27 mouse cellular contexts compared by ENCODE assay signal in genomic region chr5:21718546-21718945, GRCm38 (mm10). TPM values are rescaled to one million over a fixed set of nuclear protein-coding genes. Genes with fewer than 3 reads are reported as not detected.
A peak's percentile ranks its signal among the peaks of the same experiment; 100 is the strongest.
DNase-seq lines count a peak whose midpoint lies in the region; ATAC-seq lines count a peak whose summit lies in the region.
"Had no signal": no experiment of that assay in that cellular context is flagged by ENCODE, and none has a peak within 500 bp of the region (broad histone marks: within the 10 kb centered on the region; RNA-seq: fewer than 3 reads in every experiment).

No protein-coding gene starts in this region.

- WGBS in forebrain, embryonic 10.5 days: 94% methylated on average over 5 of the region's 5 CpGs
- 84% methylated on average over 5 of the region's 5 CpGs for WGBS in forebrain, embryonic 13.5 days
- 90% methylated on average over 5 of the region's 5 CpGs for WGBS in midbrain, embryonic 11.5 days
- WGBS in midbrain, embryonic 15.5 days: 93% methylated on average over 5 of the region's 5 CpGs

- peak overlapping the region; percentile 49; the same call in 1 of the 2 replicates for H3K27ac ChIP-seq in forebrain, embryonic 10.5 days
- no peak overlapping the region for H3K27ac ChIP-seq in forebrain, embryonic 13.5 days
- no peak overlapping the region for H3K27ac ChIP-seq in midbrain, embryonic 11.5 days (ENCODE audit: low read depth, low read length)
- H3K27ac ChIP-seq in midbrain, embryonic 15.5 days: no peak overlapping the region
- H3K27ac ChIP-seq: embryonic facial prominence, embryonic 10.5 days; embryonic facial prominence, embryonic 13.5 days; gastrocnemius, adult 2 months; heart, embryonic 10.5 days; heart, embryonic 13.5 days; hindbrain, embryonic 14.5 days; hindbrain, postnatal 0 days had no signal

- no peaks in the 10 kb centered on the region for H3K36me3 ChIP-seq in forebrain, embryonic 10.5 days (replicated peaks)
- no peaks in the 10 kb centered on the region for H3K36me3 ChIP-seq in forebrain, embryonic 13.5 days (ENCODE audit: poor library complexity, severe bottlenecking)
- no peaks in the 10 kb centered on the region for H3K36me3 ChIP-seq in midbrain, embryonic 11.5 days (ENCODE audit: control insufficient read depth, insufficient read depth, low read length)
- H3K36me3 ChIP-seq in midbrain, embryonic 15.5 days (replicated peaks): no peaks in the 10 kb centered on the region
- H3K36me3 ChIP-seq: embryonic facial prominence, embryonic 10.5 days; embryonic facial prominence, embryonic 13.5 days; heart, embryonic 10.5 days; heart, embryonic 13.5 days had no signal

- H3K4me3 ChIP-seq in forebrain, embryonic 10.5 days: no peak overlapping the region
- no peak overlapping the region for H3K4me3 ChIP-seq in forebrain, embryonic 13.5 days
- H3K4me3 ChIP-seq in midbrain, embryonic 11.5 days (ENCODE audit: low read depth, low read length): no peak overlapping the region
- H3K4me3 ChIP-seq in midbrain, embryonic 15.5 days: no peak overlapping the region
- H3K4me3 ChIP-seq: embryonic facial prominence, embryonic 10.5 days; embryonic facial prominence, embryonic 13.5 days; erythroblast, embryonic 14.5 days; gastrocnemius, adult 2 months; heart, embryonic 10.5 days; heart, embryonic 13.5 days had no signal

- H3K9ac ChIP-seq in forebrain, embryonic 13.5 days: no peak overlapping the region
- H3K9ac ChIP-seq in midbrain, embryonic 11.5 days (ENCODE audit: low read length): no peak overlapping the region
- H3K9ac ChIP-seq in midbrain, embryonic 15.5 days: no peak overlapping the region
- H3K9ac ChIP-seq: embryonic facial prominence, embryonic 13.5 days; forebrain, postnatal 0 days; heart, embryonic 13.5 days; hindbrain, embryonic 14.5 days had no signal

- peaks cover 6% of the 10 kb centered on the region for H3K4me1 ChIP-seq in forebrain, embryonic 10.5 days
- H3K4me1 ChIP-seq in forebrain, embryonic 13.5 days: peaks cover 8% of the 10 kb centered on the region; the same call in 1 of the 2 replicates
- H3K4me1 ChIP-seq in midbrain, embryonic 11.5 days (ENCODE audit: control insufficient read depth, insufficient read depth, low read length): no peaks in the 10 kb centered on the region
- no peaks in the 10 kb centered on the region for H3K4me1 ChIP-seq in midbrain, embryonic 15.5 days
- H3K4me1 ChIP-seq: embryonic facial prominence, embryonic 10.5 days; embryonic facial prominence, embryonic 13.5 days; heart, embryonic 10.5 days; heart, embryonic 13.5 days had no signal

- no peak for DNase-seq in forebrain, embryonic 10.5 days (ENCODE audit: extremely low spot score, low spot score)
- DNase-seq in midbrain, embryonic 11.5 days (ENCODE audit: low spot score, missing footprints): peak; percentile 51
- peak; percentile 80 for DNase-seq in R1 (ENCODE audit: low read depth, low spot score)
- DNase-seq in cerebellum, adult 11-12 months: no peak
- DNase-seq: adrenal gland, postnatal 10 days; cerebellum, adult 2 months; cerebellum, adult 9-11 months; cerebellum, postnatal 25 days; embryo, embryonic 11 days; forebrain, postnatal 0 days; gastrocnemius, adult 2 months; gastrocnemius, postnatal 14 days; heart, adult 18-20 months; heart, postnatal 14 days; heart, postnatal 4 days had no signal

- no peaks in the 10 kb centered on the region for H3K9me3 ChIP-seq in forebrain, embryonic 10.5 days
- H3K9me3 ChIP-seq in forebrain, embryonic 13.5 days (replicated peaks): no peaks in the 10 kb centered on the region
- no peaks in the 10 kb centered on the region for H3K9me3 ChIP-seq in midbrain, embryonic 11.5 days (ENCODE audit: control insufficient read depth, low read length)
- no peaks in the 10 kb centered on the region for H3K9me3 ChIP-seq in midbrain, embryonic 15.5 days
- H3K9me3 ChIP-seq: embryonic facial prominence, embryonic 10.5 days; embryonic facial prominence, embryonic 13.5 days; heart, embryonic 10.5 days; heart, embryonic 13.5 days had no signal

- ATAC-seq in forebrain, embryonic 13.5 days: no peak
- ATAC-seq in midbrain, embryonic 11.5 days (ENCODE audit: low FRiP score): no peak
- no peak for ATAC-seq in midbrain, embryonic 15.5 days (replicated peaks)
- ATAC-seq: forebrain, embryonic 14.5 days; forebrain, postnatal 0 days; hindbrain, postnatal 0 days; inflammation-experienced regulatory T-cells, adult 6 months; intestine, embryonic 16.5 days had no signal

- no peak overlapping the region for H3K4me2 ChIP-seq in forebrain, embryonic 13.5 days
- no peak overlapping the region for H3K4me2 ChIP-seq in midbrain, embryonic 11.5 days
- no peak overlapping the region for H3K4me2 ChIP-seq in midbrain, embryonic 15.5 days
- H3K4me2 ChIP-seq: embryonic facial prominence, embryonic 13.5 days; heart, embryonic 13.5 days; hindbrain, embryonic 14.5 days had no signal

- H3K27me3 ChIP-seq in forebrain, embryonic 10.5 days (ENCODE audit: poor library complexity, severe bottlenecking): no peaks in the 10 kb centered on the region
- no peaks in the 10 kb centered on the region for H3K27me3 ChIP-seq in forebrain, embryonic 13.5 days
- H3K27me3 ChIP-seq in midbrain, embryonic 11.5 days (ENCODE audit: control insufficient read depth, insufficient read depth, low read length): no peaks in the 10 kb centered on the region
- no peaks in the 10 kb centered on the region for H3K27me3 ChIP-seq in midbrain, embryonic 15.5 days (replicated peaks)
- H3K27me3 ChIP-seq: embryonic facial prominence, embryonic 13.5 days; heart, embryonic 13.5 days had no signal

RNA-seq across cellular contexts. Expression of gene Napepld, which starts 17.4 kb away (rescaled TPM):
- 10.7 TPM in 2 replicates for polyA plus RNA-seq in forebrain, embryonic 10.5 days (2016; fragmentation: Nextera tagmentation; extraction: Ambion mirVana)
- polyA plus RNA-seq in forebrain, embryonic 13.5 days (2015; fragmentation: Nextera tagmentation; extraction: Ambion mirVana): 7.1 and 7.3 TPM in 2 replicates
- 17.0 and 17.1 TPM in 2 replicates for polyA plus RNA-seq in midbrain, embryonic 11.5 days (2014; fragmentation: Nextera tagmentation; extraction: Ambion mirVana)
- polyA plus RNA-seq in midbrain, embryonic 15.5 days (2015; fragmentation: Nextera tagmentation; extraction: Ambion mirVana): 2.5 and 2.8 TPM in 2 replicates

RNA-seq across cellular contexts. Expression of gene Pmpcb, which starts 18.4 kb away (rescaled TPM):
- 83.9 and 87.3 TPM in 2 replicates for polyA plus RNA-seq in forebrain, embryonic 10.5 days (2016; fragmentation: Nextera tagmentation; extraction: Ambion mirVana)
- polyA plus RNA-seq in forebrain, embryonic 13.5 days (2015; fragmentation: Nextera tagmentation; extraction: Ambion mirVana): 96.4 and 99.8 TPM in 2 replicates
- 106 and 115 TPM in 2 replicates for polyA plus RNA-seq in midbrain, embryonic 11.5 days (2014; fragmentation: Nextera tagmentation; extraction: Ambion mirVana)
- polyA plus RNA-seq in midbrain, embryonic 15.5 days (2015; fragmentation: Nextera tagmentation; extraction: Ambion mirVana): 71.7 and 76.9 TPM in 2 replicates

Comparison
In these comparisons a context has a peak if more than half of its experiments do, and no peak if none do; other contexts are left out.
1. DNase-seq: peak in midbrain, embryonic 11.5 days (single experiment) and R1 (single experiment); none in forebrain, embryonic 10.5 days (single experiment) and cerebellum, adult 11-12 months (single experiment).